ENCODE assay signal across 8 mouse cellular contexts in genomic region chr2:27507562-27507961, GRCm38 (mm10). TPM values are rescaled to one million over a fixed set of nuclear protein-coding genes. Genes with fewer than 3 reads are reported as not detected.
DNase-seq lines count a peak whose midpoint lies in the region; ATAC-seq and TF ChIP-seq lines count a peak whose summit lies in the region.

TSS of gene Brd3 (minus strand) at chr2:27507662.

- no peak within 1 kb of the TSS for H3K4me2 ChIP-seq in neural tube, embryonic 11.5 days (ENCODE audit: low read depth)
- no peak within 1 kb of the TSS for H3K4me2 ChIP-seq in embryonic facial prominence, embryonic 15.5 days (replicated peaks)
- no peak within 1 kb of the TSS for H3K4me2 ChIP-seq in heart, postnatal 0 days (ENCODE audit: low read depth, low read length)
- H3K4me2 ChIP-seq in neural tube, embryonic 14.5 days (ENCODE audit: low read depth, low read length): no peak within 1 kb of the TSS

- H3K27ac ChIP-seq in neural tube, embryonic 11.5 days (ENCODE audit: low read depth, low read length): no peak within 1 kb of the TSS
- H3K27ac ChIP-seq in embryonic facial prominence, embryonic 15.5 days (replicated peaks): no peak within 1 kb of the TSS
- no peak within 1 kb of the TSS for H3K27ac ChIP-seq in heart, postnatal 0 days (ENCODE audit: low read depth)
- H3K27ac ChIP-seq in neural tube, embryonic 14.5 days (ENCODE audit: low read depth, low read length): no peak within 1 kb of the TSS

- no peak within 1 kb of the TSS for H3K9ac ChIP-seq in neural tube, embryonic 11.5 days (ENCODE audit: low read length)
- no peak within 1 kb of the TSS for H3K9ac ChIP-seq in embryonic facial prominence, embryonic 15.5 days
- H3K9ac ChIP-seq in heart, postnatal 0 days (replicated peaks; ENCODE audit: low read depth, low read length): no peak within 1 kb of the TSS
- H3K9ac ChIP-seq in neural tube, embryonic 14.5 days (replicated peaks; ENCODE audit: low read depth, low read length): no peak within 1 kb of the TSS

- 68% methylated on average over 4 of the region's 4 CpGs for WGBS in neural tube, embryonic 11.5 days
- WGBS in embryonic facial prominence, embryonic 15.5 days: 67% methylated on average over 4 of the region's 4 CpGs
- 74% methylated on average over 4 of the region's 4 CpGs for WGBS in heart, postnatal 0 days
- 70% methylated on average over 4 of the region's 4 CpGs for WGBS in neural tube, embryonic 14.5 days

- H3K4me1 ChIP-seq in neural tube, embryonic 11.5 days (ENCODE audit: control insufficient read depth, insufficient read depth, low read length): no peaks in the 10 kb centered on the region
- H3K4me1 ChIP-seq in embryonic facial prominence, embryonic 15.5 days: peaks cover 21% of the 10 kb centered on the region
- H3K4me1 ChIP-seq in heart, postnatal 0 days (ENCODE audit: control insufficient read depth, insufficient read depth): peaks cover 11% of the 10 kb centered on the region
- no peaks in the 10 kb centered on the region for H3K4me1 ChIP-seq in neural tube, embryonic 14.5 days (ENCODE audit: control insufficient read depth, insufficient read depth, low read length)

- no peaks in the 10 kb centered on the region for H3K27me3 ChIP-seq in neural tube, embryonic 11.5 days (ENCODE audit: control insufficient read depth, insufficient read depth, low read length)
- no peaks in the 10 kb centered on the region for H3K27me3 ChIP-seq in embryonic facial prominence, embryonic 15.5 days
- H3K27me3 ChIP-seq in heart, postnatal 0 days (ENCODE audit: control insufficient read depth, insufficient read depth, low read length): no peaks in the 10 kb centered on the region
- H3K27me3 ChIP-seq in neural tube, embryonic 14.5 days (ENCODE audit: control insufficient read depth, insufficient read depth, low read length): no peaks in the 10 kb centered on the region

- no peak for DNase-seq in neural tube, embryonic 11.5 days (ENCODE audit: low spot score)
- no peak for DNase-seq in neural tube, embryonic 10.5 days (ENCODE audit: extremely low spot score, low spot score)
- no peak for DNase-seq in heart, postnatal 0 days (ENCODE audit: low spot score)
- DNase-seq in left cerebral cortex, postnatal 4 days: no peak
- DNase-seq in spleen, adult 12 weeks (ENCODE audit: low spot score): no peak
- no peak for DNase-seq in embryo, embryonic 9.5 days (ENCODE audit: extremely low spot score)

- H3K36me3 ChIP-seq in neural tube, embryonic 11.5 days (ENCODE audit: control insufficient read depth, insufficient read depth, low read length): no peaks in the 10 kb centered on the region
- H3K36me3 ChIP-seq in embryonic facial prominence, embryonic 15.5 days: no peaks in the 10 kb centered on the region
- H3K36me3 ChIP-seq in heart, postnatal 0 days (replicated peaks; ENCODE audit: control insufficient read depth, insufficient read depth, low read length): no peaks in the 10 kb centered on the region
- no peaks in the 10 kb centered on the region for H3K36me3 ChIP-seq in neural tube, embryonic 14.5 days (ENCODE audit: control insufficient read depth, insufficient read depth, low read length)

- no peak for TF ChIP-seq CTCF in heart, postnatal 0 days (IDR thresholded peaks at IDR 0.05; ENCODE audit: low read depth)

- TF ChIP-seq EP300 in heart, postnatal 0 days (IDR thresholded peaks at IDR 0.05; ENCODE audit: low read depth): no peak

- no peak for ATAC-seq in neural tube, embryonic 11.5 days (ENCODE audit: insufficient read depth, low FRiP score, low TSS enrichment)
- no peak for ATAC-seq in embryonic facial prominence, embryonic 15.5 days (ENCODE audit: insufficient number of reproducible peaks, low FRiP score, low TSS enrichment, low read depth)
- no peak for ATAC-seq in heart, postnatal 0 days (ENCODE audit: insufficient read depth, low read depth)
- ATAC-seq in neural tube, embryonic 14.5 days (ENCODE audit: low read depth): no peak

- intact Hi-C loops in left cerebral cortex, postnatal 4 days (cut with DNase I): no loop called here

- no peak within 1 kb of the TSS for H3K4me3 ChIP-seq in neural tube, embryonic 11.5 days (ENCODE audit: low read depth, low read length)
- no peak within 1 kb of the TSS for H3K4me3 ChIP-seq in embryonic facial prominence, embryonic 15.5 days (replicated peaks)
- no peak within 1 kb of the TSS for H3K4me3 ChIP-seq in heart, postnatal 0 days (ENCODE audit: low read depth, low read length)
- H3K4me3 ChIP-seq in neural tube, embryonic 14.5 days (ENCODE audit: low read depth, low read length): no peak within 1 kb of the TSS

- H3K9me3 ChIP-seq in neural tube, embryonic 11.5 days (ENCODE audit: control insufficient read depth, low read length): no peaks in the 10 kb centered on the region
- H3K9me3 ChIP-seq in embryonic facial prominence, embryonic 15.5 days (replicated peaks): no peaks in the 10 kb centered on the region
- no peaks in the 10 kb centered on the region for H3K9me3 ChIP-seq in heart, postnatal 0 days (replicated peaks; ENCODE audit: control insufficient read depth, low read length)
- no peaks in the 10 kb centered on the region for H3K9me3 ChIP-seq in neural tube, embryonic 14.5 days (ENCODE audit: control insufficient read depth, low read length)

RNA-seq across cellular contexts. Expression of gene Brd3, which starts in this region (rescaled TPM):
- 198 and 204 TPM in 2 replicates for polyA plus RNA-seq in neural tube, embryonic 11.5 days (2014; fragmentation: Nextera tagmentation; extraction: Ambion mirVana)
- 106 and 121 TPM in 2 replicates for polyA plus RNA-seq in embryonic facial prominence, embryonic 15.5 days (2015; fragmentation: Nextera tagmentation; extraction: Ambion mirVana)
- total RNA-seq in heart, postnatal 0 days (2014; rRNA removed; ENCODE audit: low replicate concordance): 13.0 and 19.6 TPM in 2 replicates
- 37.1 and 40.8 TPM in 2 replicates for polyA plus RNA-seq in heart, postnatal 0 days (2015; fragmentation: Nextera tagmentation; extraction: Ambion mirVana)
- 100 to 1,000 TPM; 119 to 123 TPM for total RNA-seq in left cerebral cortex, postnatal 4 days (2021)
- polyA plus RNA-seq in neural tube, embryonic 14.5 days (2014; fragmentation: Nextera tagmentation; extraction: Ambion mirVana): 126 and 137 TPM in 2 replicates
